Mouse (Mus musculus): Measurements from ENCODE around the gene Vash2.
"Not testable (repeated sequence)": the region's sequence is repeated elsewhere in the genome, so short reads cannot be mapped to it uniquely, and the experiment has no call there.

The Vash2 gene

GRCm38 (mm10) chr1:190979100-190979563, at the start of gene Vash2:
Vash2 (minus strand) TSS chr1:190979296.
- no peak for DNase-seq (ENCODE audit: low spot score)

GRCm38 (mm10) chr1:191026021-191026713, 47.1 kb upstream of the Vash2 start, which contains the start of gene Flvcr1:
Flvcr1 (minus strand) TSS chr1:191026158.
- peak; percentile 98 for DNase-seq (ENCODE audit: low spot score)

- DNase-seq (ENCODE audit: low spot score): peak; percentile 33
Measured at GRCm38 (mm10) chr1:191025016-191026012, 46.2 kb upstream of the Vash2 start.

- not testable (repeated sequence) for DNase-seq (ENCODE audit: low spot score)
Measured at GRCm38 (mm10) chr1:191023806-191024205, 44.7 kb upstream of the Vash2 start.

- no peak for DNase-seq (ENCODE audit: low spot score)
Measured at GRCm38 (mm10) chr1:191023140-191023539, 44.0 kb upstream of the Vash2 start.

- DNase-seq (ENCODE audit: low spot score): no peak
Measured at GRCm38 (mm10) chr1:191021016-191021415, 41.9 kb upstream of the Vash2 start.

GRCm38 (mm10) chr1:191020217-191020924, 41.3 kb upstream of the Vash2 start:
- DNase-seq (ENCODE audit: low spot score): no peak

GRCm38 (mm10) chr1:191019803-191020202, 40.7 kb upstream of the Vash2 start:
- DNase-seq (ENCODE audit: low spot score): no peak

- DNase-seq (ENCODE audit: low spot score): no peak
Measured at GRCm38 (mm10) chr1:191014271-191014670, 35.2 kb upstream of the Vash2 start.

GRCm38 (mm10) chr1:191008707-191009106, 29.6 kb upstream of the Vash2 start:
- DNase-seq (ENCODE audit: low spot score): no peak

GRCm38 (mm10) chr1:191002201-191002600, 23.1 kb upstream of the Vash2 start:
- no peak for DNase-seq (ENCODE audit: low spot score)

- no peak for DNase-seq (ENCODE audit: low spot score)
Measured at GRCm38 (mm10) chr1:191000686-191001085, 21.6 kb upstream of the Vash2 start.

GRCm38 (mm10) chr1:190998027-190998426, 18.9 kb upstream of the Vash2 start:
- no peak for DNase-seq (ENCODE audit: low spot score)

- DNase-seq (ENCODE audit: low spot score): no peak
Measured at GRCm38 (mm10) chr1:190996346-190996877, 17.3 kb upstream of the Vash2 start.

GRCm38 (mm10) chr1:190995548-190995947, 16.5 kb upstream of the Vash2 start:
- DNase-seq (ENCODE audit: low spot score): no peak

- DNase-seq (ENCODE audit: low spot score): no peak
Measured at GRCm38 (mm10) chr1:190989437-190990082, 10.5 kb upstream of the Vash2 start.

- DNase-seq (ENCODE audit: low spot score): no peak
Measured at GRCm38 (mm10) chr1:190981412-190981811, 2.3 kb upstream of the Vash2 start.

- no peak for DNase-seq (ENCODE audit: low spot score)
Measured at GRCm38 (mm10) chr1:190980470-190980869, 1.4 kb upstream of the Vash2 start.

GRCm38 (mm10) chr1:190978511-190979073, 504 bp downstream of the Vash2 start:
- no peak for DNase-seq (ENCODE audit: low spot score)

- DNase-seq (ENCODE audit: low spot score): no peak
Measured at GRCm38 (mm10) chr1:190978001-190978400, 1.1 kb downstream of the Vash2 start.

Data from c-Kit-positive CD71-positive TER-119-positive erythroid progenitor cells, embryonic 14.5 days (primary cell).